Mouse (Mus musculus) cortical plate, adult 2 months (tissue): ENCODE data around the gene Fam71e1. TPM values are rescaled to one million over a fixed set of nuclear protein-coding genes. Genes with fewer than 3 reads are reported as not detected.

ENCODE experiments used
- H3K27ac ChIP-seq: fragments of 200-500 bp; 2 replicates; pipeline ENCODE4 v1.5.1; 2012; ENCODE audit warnings: low read length, control low read depth, inconsistent platforms; ENCODE audit not compliant: insufficient read depth
- H3K4me1 ChIP-seq: fragments of 200-500 bp; 2 replicates; pipeline ENCODE4 v1.6.1; 2011; ENCODE audit warnings: low read length; ENCODE audit not compliant: control insufficient read depth, insufficient read depth
- H3K4me3 ChIP-seq: fragments of 200-500 bp; 2 replicates; pipeline ENCODE4 v1.5.1; 2011; ENCODE audit warnings: mild to moderate bottlenecking, low read length, control low read depth; ENCODE audit not compliant: insufficient read depth
- CTCF ChIP-seq: fragments of 200-500 bp; IDR thresholded peaks from 2 replicates; pipeline ENCODE4 v1.5.1; 2011; ENCODE audit warnings: mild to moderate bottlenecking, control low read depth, low read length; ENCODE audit not compliant: insufficient read depth; ENCODE audit errors: extremely low read depth
- POLR2A ChIP-seq: fragments of 200-500 bp; IDR thresholded peaks from 2 replicates; pipeline ENCODE4 v1.6.1; 2011; ENCODE audit warnings: mild to moderate bottlenecking, low read length, control low read depth; ENCODE audit not compliant: insufficient read depth; ENCODE audit errors: extremely low read depth
- polyA plus RNA-seq: library from polyadenylated mRNA; depleted of rRNA; stranded (reverse); fragments of >200 nt; gene quantifications from 2 replicates; pipeline ENCODE4 v1.2.3, GENCODE M21; 2012

Gene Fam71e1
- polyA plus RNA-seq, 1 experiment: 27.0 TPM

- H3K4me3 ChIP-seq: no peak overlapping the region
- H3K4me1 ChIP-seq: peaks cover 2% of the 10 kb centered on the region; the same call in 1 of the 2 replicates
- TF ChIP-seq CTCF (no peak), POLR2A (0 out of 2 replicates have a peak, but pooled peaks have one; percentile 6)
- H3K27ac ChIP-seq: no peak overlapping the region
These were observed 25.4 kb upstream of the Fam71e1 start for GRCm38 (mm10) chr7:44470696-44471612.

GRCm38 (mm10) chr7:44471880-44472557 lies 24.4 kb upstream of the Fam71e1 start:
- no peak overlapping the region for H3K4me3 ChIP-seq
- H3K27ac ChIP-seq: peak overlapping the region; percentile 41; the same call in 1 of the 2 replicates
- H3K4me1 ChIP-seq: peaks cover 2% of the 10 kb centered on the region; the same call in 1 of the 2 replicates
- TF ChIP-seq CTCF (no peak), POLR2A (0 out of 2 replicates have a peak, but pooled peaks have one; percentile 23)

GRCm38 (mm10) chr7:44472558-44472885 lies 23.9 kb upstream of the Fam71e1 start:
- Histone ChIP-seq H3K27ac (peak overlapping the region; percentile 93), H3K4me3 (no peak overlapping the region), H3K4me1 (peaks cover 2% of the 10 kb centered on the region; the same call in 1 of the 2 replicates)
- TF ChIP-seq CTCF (no peak), POLR2A (no peak)

GRCm38 (mm10) chr7:44472961-44473646 lies 23.3 kb upstream of the Fam71e1 start:
- Histone ChIP-seq H3K27ac (peak overlapping the region; percentile 93), H3K4me3 (no peak overlapping the region), H3K4me1 (peaks cover 2% of the 10 kb centered on the region; the same call in 1 of the 2 replicates)
- TF ChIP-seq CTCF (no peak), POLR2A (no peak)

- H3K4me1 ChIP-seq: peaks cover 2% of the 10 kb centered on the region; the same call in 1 of the 2 replicates
- H3K27ac ChIP-seq: peak overlapping the region; percentile 93
- TF ChIP-seq POLR2A (peak; percentile 31; the same call in 1 of the 2 replicates), CTCF (no peak)
- no peak overlapping the region for H3K4me3 ChIP-seq
These were observed 22.0 kb upstream of the Fam71e1 start for GRCm38 (mm10) chr7:44474419-44474818.

- peaks cover 2% of the 10 kb centered on the region; the same call in 1 of the 2 replicates for H3K4me1 ChIP-seq
- TF ChIP-seq CTCF: no peak
- no peak for TF ChIP-seq POLR2A
- no peak overlapping the region for H3K4me3 ChIP-seq
- H3K27ac ChIP-seq: peak overlapping the region; percentile 72
These were observed 21.3 kb upstream of the Fam71e1 start for GRCm38 (mm10) chr7:44475046-44475614.

GRCm38 (mm10) chr7:44482836-44483435 lies 13.4 kb upstream of the Fam71e1 start:
- TF ChIP-seq CTCF: no peak
- TF ChIP-seq POLR2A: no peak
- H3K4me1 ChIP-seq: no peaks in the 10 kb centered on the region
- peak overlapping the region; percentile 29; the same call in 1 of the 2 replicates for H3K27ac ChIP-seq
- H3K4me3 ChIP-seq: no peak overlapping the region

GRCm38 (mm10) chr7:44484109-44484508 lies 12.3 kb upstream of the Fam71e1 start:
- TF ChIP-seq CTCF (no peak), POLR2A (no peak)
- no peaks in the 10 kb centered on the region for H3K4me1 ChIP-seq
- peak overlapping the region; percentile 66 for H3K27ac ChIP-seq
- H3K4me3 ChIP-seq: no peak overlapping the region
